Mouse (Mus musculus): ENCODE measurements around the gene March2.

- TF ChIP-seq POLR2A (IDR thresholded peaks at IDR 0.05; ENCODE audit: low read depth, low read length) (no peak), CTCF (IDR thresholded peaks at IDR 0.05; ENCODE audit: extremely low read depth, insufficient read length, insufficient replicate concordance, low read depth, low read length) (no peak)
These were observed 3.7 kb downstream of the March2 start for GRCm38 (mm10) chr17:33714779-33715178.

All from small intestine, adult 2 months (tissue).